Mouse (Mus musculus) heart, postnatal 0 days (tissue): Measurements from ENCODE around the gene Hist1h2bf.

ENCODE experiments used
- CTCF ChIP-seq: IDR thresholded peaks from 2 replicates; pipeline ENCODE4 v1.5.1; 2016; ENCODE audit warnings: antibody characterized with exemption, control low read depth, low read depth
- EP300 ChIP-seq: IDR thresholded peaks from 2 replicates; pipeline ENCODE4 v1.6.1; 2016; ENCODE audit warnings: antibody characterized with exemption, low read depth

DNA sequence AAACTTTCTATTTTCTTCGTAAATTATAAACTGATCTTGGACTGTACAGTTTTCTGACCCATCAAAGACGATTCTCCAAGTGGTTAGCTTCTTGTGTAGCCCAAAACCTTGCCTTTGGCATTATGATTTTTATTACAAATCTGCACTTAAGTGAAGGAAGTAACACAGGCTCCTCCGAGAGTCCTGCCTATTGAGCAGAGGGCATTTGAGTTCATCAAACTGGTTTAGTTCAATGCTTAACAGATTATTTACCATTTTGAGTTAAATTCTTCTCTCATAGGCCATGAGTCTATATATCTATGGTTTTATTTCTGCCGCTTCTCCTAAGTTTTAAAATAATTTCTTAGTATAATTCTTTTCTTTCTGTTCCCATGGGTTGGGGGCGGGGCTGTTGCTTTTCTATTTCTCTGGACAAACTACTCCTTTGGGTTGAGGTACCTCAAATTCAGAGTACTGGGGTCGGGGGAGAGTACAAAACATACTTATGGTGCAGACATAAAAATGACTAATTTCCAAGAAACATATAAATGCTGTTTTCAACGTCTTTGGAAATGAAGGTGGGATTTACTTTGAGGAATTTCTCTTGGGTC lies 49.0 kb upstream of the Hist1h2bf start:
- TF ChIP-seq EP300: no peak
- TF ChIP-seq CTCF: no peak
